Mouse (Mus musculus): ENCODE measurements around the gene Ptpn7.
A peak's percentile ranks its signal among the peaks of the same experiment; 100 is the strongest.

Gene Ptpn7

DNA sequence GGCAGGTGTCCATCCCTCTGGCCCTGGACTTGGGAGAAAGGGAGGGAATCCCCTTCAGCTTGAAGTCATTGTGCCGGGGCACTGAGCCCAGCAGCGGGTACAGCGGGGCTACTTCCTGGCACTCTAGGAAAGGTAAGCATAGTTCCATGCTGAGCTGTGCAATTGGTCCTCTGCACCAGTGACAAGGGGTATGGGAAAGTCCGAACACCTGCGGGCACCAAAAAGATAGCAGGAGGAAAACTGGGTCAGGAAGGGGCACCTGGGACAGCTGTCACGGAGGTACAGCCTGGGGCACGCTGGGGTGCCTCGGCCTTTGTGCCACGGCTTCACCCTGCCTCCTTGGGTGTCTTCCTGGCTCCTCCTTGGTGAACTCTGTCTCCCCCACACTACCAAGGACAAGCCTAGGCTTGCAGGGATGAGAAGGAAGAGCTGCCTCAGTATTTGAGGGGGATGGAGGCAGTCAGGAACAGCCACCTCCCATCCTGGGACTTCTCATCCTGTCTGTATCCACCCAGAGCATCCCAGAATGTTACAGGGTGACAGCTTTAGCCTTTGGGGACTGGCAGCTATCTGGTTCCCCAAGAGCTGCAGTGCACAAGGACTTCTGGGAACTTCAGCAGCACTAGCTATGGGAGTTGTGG, 2.8 kb upstream of the Ptpn7 start:
- no peak for DNase-seq

DNA sequence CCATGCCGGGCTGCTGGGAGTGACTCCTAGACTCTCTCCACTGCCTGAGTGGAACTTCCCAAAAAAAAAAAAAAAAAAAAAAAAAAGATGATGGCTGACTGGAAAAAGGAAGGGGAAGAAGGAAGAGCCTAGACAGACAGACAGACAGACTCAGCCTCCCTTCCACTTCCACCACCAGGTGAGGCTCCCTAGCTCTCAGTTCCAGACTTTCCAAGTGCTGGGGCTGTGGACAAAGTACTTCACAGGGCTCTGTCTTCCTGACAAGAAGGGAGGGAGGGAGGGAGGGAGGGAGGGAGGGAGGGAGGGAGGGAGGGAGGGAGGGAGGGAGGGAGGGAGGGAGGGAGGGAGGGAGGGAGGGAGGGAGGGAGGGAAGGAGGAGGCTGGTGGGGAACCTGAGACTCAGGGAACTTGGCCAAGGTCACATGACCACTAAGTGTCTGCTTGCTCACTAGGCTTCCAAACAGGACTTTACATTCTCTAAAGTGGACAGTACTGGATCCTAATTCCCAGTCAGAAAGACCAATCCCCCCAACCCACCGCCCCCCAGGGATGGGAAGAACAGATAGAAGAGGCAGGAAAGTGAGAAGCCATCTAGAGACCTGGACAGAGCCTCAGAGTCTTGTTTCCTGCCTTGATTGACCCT, 2.0 kb upstream of the Ptpn7 start:
- no peak for DNase-seq

DNA sequence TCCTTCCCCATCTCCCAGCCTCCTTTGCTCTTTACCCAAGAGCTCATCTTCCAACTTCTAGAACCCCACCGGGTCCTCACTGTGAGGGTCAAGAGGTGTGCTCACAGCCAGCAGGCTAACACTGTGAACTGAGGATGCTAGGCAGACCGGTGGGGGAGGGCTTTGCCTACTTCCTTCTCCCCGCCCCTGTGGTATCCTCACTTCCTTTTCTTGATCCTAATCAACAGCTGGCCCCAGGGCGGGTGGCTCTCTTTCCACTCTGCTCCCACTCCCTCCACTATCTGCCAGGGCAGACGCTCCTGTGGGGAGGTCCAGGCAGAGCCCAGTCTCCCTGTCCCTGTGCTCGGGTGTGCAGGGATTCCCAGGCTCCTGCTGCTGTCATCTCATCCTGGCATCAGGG, 1.5 kb upstream of the Ptpn7 start:
- DNase-seq = no peak

DNA sequence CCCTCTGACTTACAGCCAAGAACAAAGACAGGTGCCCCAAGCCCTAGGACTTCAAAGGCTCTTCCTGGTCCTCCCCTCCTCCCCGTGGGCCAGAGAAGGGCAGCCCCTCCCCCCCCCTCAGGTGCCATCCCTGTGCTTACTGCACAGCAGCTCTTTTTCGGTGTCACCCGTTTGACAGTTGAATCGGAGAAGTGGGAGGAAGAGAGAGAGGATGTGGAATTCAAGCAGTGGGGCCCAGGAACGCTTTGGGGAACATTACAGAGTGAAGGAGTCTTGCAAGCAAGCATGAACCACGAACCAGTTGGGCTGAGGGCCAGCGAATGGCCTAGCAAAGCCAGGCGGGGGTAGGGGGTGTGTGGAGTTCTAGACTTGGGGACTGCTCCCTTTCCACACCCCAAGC, 940 bp upstream of the Ptpn7 start:
- no peak for DNase-seq

DNA sequence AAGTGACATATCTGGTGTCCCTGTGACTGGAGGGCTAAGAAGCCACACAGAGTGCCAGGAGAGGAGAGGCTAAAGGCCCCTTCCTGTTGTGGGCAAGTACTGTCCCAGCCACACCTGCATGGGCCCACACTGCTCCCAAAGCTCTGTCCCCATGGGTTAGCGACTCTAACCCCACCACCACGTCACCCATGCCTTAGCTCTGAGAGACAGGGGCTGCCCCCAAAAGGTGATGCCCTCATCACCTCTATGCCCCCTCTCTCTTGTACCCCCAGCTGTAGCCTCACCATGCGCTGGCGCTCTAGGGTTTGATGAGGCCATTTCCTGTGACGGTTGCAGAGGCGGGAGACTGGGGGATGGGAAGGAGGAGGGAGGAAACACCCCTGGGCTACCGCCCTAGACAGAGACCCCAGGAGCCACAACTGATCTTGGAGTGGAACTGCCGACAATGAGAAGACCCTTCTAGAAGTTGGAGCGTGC, 431 bp downstream of the Ptpn7 start:
- DNase-seq = no peak

DNA sequence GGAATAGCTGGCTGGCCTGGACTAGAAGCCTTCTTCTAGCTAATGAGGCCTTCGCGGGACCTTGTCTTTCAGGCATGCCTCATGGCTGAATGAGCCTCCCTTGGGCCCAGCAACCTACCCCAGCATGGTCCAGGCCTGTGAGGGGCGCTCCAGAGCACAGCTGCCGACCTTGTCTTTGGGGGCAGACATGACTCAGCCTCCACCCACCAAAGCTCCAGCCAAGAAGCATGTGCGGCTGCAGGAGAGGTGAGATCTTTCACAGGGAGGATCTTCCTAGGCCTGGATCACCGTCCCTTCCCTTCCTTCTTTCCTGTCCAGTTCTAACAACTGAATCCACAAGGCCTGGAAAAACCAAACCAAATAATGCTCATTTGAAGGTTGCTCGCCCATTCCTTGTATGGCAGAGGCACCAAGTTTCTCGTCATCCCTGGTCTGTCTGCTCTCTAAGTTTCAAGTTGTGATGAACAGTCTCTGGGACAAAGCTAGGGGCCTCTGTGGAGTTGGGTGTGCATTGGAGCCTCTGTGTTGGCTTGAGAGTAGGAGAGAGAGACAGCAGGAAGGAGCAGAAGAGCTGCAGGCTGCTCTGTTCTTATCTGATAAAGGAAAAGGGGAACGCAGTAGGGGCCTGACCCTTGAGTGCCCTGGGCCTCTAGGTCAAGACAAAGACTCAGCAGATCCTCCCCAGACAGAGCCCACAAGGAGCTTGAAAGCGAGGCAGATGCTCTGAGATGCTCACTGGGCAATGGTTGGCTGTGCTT, 1.4 kb downstream of the Ptpn7 start:
- no peak for DNase-seq

DNA sequence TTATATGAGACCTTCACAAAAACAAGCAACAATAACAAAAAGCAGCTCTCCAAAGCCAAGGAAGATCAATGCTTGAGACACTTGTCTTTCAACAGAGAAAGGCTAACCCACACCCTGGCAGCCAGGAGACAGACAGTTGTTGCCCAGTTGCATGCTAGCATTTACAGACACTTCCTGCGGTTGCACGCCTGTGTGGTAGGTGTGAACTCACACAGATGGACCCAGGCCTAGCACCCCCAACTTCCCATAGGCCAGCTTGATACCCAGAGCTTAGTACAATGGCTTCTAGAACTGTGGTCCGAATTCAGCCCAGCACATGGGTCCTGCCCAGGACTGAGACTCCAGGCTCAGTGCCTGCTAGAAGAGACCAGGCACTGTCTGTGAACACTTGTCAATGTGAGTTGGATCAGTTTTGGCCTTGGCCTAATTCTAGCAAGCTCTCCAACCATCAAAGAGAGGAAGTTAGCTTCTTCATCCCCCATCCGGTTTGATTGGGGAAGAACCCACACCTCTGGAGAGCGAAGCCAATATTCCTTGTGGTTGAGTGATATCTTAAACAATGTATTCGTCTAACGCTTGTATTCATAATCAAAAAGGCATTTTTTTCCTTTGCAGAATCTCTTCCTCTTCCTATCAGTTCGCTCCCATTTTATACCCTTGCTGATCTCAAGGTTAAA, 2.7 kb downstream of the Ptpn7 start:
- no peak for DNase-seq

DNA sequence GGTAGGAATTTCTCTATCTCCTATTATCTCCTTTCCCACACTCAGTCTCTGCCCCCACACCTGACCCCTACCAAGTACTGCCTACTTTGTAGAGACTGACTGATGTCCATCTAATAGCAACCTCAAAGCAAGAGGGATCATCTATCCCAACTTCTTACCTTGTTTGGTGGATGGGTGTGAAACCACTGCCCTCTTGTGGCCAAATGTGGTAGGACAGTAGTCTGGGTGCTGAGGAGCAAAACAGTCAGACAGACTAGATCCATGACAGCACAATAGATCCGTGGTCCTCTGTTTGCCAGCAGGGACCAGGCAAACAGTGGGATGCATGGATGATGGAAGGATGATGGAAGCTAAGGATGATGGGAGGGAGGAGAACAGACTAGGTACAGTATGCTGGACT, 4.0 kb downstream of the Ptpn7 start:
- DNase-seq = peak; percentile 47

DNA sequence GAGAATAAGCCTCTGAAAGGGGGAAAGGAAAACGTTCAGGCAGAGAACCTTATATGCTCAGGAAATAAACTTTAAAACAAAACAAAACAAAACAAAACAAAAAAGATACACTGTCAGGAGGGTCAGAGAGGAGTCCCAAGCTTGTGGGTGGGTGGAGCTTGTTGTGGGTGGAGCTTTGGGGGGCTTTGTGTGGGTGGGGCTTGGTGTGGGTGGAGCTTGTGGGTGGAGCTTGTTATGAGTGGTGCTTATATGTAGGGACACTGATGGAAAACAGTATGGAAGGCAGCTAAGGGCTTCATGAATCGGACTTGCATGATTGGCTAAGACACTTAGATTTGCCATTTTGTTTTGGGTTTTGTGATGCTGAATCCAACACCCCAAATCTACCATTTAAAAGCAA, 7.4 kb downstream of the Ptpn7 start:
- DNase-seq = no peak

DNA sequence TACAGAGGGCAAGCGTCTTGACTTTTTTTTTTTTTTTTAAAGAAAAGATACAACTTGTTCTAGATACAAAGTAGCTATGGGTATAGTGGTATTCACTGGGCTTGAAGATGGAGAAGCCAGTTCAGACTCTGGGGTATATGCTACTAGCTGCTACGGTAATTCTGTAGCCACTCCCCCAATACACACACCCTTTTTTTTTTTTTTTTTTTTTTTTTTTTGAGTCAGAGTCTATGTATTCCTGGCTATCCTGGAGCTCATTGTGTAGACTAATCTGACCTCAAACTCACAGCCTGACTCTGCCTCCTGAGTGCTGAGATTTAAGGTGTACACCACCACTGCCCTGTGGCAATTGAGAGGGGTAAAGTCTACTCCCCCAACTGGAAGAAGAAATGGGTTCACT, 10.0 kb downstream of the Ptpn7 start:
- no peak for DNase-seq

DNA sequence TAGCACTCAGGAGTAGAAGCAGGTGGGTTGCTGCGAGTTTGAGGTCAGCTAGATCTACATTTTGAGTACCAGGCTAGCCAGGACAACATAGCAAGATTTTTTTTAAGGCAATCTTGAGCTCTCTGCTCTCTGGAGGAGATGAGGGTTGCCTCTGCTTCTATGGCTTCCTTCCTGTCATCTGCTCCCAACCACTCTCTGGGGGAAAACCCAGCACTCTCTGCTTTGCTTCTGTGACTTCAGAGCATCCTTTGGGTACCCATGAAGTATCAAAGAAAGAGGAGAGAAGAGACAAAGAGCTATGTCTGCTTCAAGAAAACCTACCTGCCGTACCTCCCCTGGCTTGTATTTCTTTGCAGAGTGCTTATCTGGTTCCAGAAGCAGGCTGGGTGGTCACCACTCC, 11.4 kb downstream of the Ptpn7 start:
- DNase-seq = no peak

DNA sequence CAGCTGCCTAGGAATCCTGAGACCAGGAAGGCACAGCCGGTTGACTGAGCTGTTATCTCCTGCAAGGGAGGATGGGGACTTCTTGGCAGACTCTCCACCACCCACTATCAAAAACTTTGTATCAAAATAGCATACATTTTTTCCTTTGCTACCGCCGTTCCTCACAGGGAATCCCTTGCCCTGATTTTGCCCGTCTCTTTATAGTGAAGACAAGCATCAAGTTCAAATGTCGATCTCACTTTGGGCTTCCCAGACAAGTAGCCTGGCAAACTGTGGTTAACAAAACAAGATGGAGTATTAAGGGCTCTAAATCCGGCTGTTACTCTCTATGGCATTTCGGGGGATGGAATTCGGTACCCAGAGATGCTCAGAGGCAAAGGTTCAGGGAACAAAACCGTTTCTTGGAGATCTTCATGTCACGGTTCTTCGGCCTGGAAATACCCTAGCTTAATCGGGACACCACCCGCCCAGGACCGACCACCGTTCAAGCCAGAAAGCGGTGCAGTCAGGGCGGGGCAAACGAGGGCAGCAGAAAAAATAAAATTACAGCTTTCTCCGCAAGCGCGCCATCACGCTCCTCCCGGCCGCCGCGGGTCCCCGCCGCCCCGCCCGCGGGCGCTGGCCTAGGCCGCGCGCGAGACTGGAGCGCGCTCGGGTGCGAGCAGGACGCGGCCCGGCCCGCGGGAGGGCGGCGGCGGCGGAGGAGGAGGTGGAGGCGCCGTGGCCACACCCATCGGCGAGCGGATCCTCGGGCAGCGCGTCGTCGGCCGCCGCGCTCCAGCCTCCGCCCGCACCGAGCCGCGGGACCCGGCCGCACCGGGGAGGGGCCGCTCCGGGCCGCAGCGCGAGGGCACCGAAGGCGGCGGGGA, 13.8 kb downstream of the Ptpn7 start, which contains the start of gene Arl8a:
Gene Arl8a, plus strand, starts transcription at position 748 of the 869 bp plus-strand sequence.
- peak; percentile 88 for DNase-seq

DNA sequence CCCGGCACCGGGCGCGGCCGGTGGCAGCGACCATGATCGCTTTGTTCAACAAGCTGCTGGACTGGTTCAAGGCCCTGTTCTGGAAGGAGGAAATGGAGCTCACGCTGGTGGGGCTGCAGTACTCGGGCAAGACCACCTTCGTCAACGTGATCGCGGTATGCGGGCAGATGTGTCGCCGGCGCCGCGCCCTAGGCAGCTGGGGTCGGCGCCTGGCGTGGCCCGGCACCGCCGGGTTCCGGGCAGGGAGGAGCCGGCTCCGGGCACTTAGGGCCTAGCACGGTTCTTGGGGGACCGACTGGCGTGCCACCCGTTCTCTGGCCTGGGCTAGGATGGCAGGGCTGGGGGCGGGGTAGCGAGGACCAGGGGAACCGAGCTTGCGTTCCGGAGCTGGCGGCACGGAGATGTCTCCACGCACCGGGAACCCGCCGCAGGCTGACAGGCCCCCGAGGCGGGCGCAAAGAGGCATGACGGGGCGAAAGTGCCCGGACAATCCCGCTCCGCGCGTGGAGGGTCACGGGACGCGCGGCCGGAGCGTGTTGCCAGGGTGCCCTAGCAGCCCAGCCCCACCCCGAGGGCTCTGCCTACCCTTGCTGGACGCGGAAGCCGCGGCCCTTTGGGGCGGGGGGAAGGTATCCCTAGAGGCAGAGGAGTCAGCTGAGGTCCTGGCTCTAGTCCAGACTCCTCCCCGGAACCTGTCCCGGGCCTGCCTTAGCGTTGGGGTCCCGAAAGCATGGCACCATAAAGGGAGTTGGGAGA, 14.6 kb downstream of the Ptpn7 start:
- DNase-seq = peak; percentile 75

DNA sequence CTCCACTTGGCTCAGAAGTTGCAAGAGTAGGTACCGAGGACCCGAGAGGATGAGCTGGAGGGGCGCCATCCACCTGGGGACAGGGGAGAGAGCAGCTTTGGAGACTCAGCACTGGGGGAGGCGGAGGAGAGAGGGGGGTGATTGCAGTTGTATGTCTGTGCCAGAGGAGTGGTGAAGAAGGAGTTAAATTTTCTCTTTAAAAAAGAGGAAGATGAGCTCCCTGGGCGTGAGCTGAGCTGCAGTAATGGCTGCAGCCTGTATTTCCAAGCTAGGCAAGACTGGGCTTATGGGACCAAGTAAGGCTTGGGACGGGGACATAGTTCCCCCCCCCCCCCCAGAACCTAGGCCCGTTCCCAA, 15.2 kb downstream of the Ptpn7 start:
- DNase-seq = no peak

DNA sequence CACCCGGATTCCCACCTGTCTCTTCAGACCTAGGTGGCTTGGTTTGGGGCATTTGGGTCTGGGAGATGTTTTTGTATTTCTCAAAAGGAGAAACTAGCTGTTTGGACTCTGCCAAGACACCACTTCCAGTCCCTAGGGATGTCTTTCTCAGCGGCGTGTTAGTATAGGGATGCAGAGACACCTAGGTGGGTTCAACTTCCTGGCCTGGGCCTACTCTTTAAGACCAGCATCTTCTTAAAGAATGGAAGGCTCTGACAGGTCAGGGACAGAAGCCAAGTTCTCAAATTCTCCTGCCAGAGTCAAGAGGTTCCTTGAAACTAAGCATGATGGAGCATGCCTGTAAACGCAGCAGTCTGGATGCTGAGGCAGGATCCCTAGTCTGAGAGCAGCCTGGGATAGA, 16.0 kb downstream of the Ptpn7 start:
- DNase-seq = no peak

DNA sequence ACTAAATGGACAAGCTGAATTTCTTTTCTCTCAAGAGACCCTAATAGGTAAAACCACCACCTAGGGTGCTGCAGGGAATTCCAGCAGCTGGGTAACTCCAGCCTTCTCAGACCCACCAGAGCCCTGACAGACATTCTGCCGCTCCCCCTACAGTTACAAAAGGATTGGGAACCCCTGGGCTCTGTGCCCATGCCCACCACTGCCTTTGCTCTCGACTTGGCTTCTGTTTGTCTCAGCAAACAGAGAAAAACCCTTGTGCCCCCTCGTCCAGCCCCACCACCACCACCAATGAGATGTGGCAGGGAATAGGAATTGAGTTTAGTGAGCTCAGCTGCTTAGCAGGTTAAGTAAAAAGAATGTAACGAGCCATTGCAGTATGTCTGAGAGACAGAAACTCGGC, 16.5 kb downstream of the Ptpn7 start:
- no peak for DNase-seq

DNA sequence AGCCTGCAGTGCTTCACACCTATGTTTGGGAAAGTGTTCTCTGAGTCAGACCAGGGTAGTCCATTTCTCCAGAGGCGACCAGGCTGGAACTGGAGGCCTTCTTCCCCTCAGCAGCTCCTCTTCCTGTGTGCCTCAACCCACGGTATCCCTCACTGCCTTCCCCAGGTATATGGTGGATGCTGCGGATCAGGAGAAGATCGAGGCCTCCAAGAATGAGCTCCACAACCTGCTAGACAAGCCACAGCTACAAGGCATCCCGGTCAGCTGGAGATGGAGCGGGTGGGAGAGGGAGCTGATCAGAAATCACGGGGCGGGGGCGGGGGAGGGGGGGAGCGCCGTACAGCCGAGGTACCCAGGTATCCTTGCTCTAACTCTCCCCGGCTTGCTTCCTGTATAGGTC, 21.5 kb downstream of the Ptpn7 start:
- no peak for DNase-seq

DNA sequence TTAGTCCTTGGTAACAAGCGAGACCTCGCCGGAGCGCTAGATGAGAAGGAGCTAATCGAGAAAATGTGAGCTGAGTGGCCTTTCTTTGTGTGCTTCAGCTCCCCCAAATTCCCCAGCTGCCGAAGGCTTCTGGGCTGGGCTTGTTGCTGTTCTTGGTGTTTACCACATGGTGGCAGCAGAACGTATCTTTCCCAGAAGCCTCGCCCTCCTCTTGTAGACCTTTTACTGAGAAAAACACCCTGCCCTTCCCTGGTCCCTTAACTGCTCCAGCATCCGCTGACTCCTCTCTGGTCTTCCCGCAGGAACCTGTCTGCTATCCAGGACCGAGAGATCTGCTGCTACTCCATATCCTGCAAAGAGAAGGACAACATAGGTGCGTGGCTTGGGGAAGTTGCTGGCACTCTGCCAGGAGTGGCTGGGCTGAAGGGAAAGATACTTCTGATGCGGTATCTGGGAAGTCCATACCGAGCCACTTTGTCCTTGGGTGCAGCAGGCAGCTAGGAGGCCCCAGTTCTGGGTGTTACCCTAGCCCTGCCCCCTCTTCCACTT, 22.0 kb downstream of the Ptpn7 start:
- peak; percentile 77 for DNase-seq

DNA sequence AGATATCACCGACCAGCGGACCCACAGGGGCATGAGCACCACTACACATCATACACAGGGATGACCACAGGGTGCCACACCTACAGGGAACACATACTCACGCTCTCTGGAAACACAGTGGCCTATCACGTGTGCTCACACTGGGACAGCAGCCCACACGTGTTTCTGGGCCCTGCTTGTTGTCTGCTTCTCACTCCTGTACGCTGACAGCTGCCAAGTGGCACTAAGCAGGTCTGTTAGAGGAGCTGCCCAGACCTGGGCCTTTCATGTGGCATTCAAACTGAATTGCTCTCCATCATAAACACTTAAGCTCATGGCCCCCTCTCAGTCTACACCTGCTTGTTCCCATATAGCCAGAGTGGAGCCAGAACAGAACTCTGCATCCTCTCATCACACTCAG, 23.8 kb downstream of the Ptpn7 start:
- DNase-seq = no peak

DNA sequence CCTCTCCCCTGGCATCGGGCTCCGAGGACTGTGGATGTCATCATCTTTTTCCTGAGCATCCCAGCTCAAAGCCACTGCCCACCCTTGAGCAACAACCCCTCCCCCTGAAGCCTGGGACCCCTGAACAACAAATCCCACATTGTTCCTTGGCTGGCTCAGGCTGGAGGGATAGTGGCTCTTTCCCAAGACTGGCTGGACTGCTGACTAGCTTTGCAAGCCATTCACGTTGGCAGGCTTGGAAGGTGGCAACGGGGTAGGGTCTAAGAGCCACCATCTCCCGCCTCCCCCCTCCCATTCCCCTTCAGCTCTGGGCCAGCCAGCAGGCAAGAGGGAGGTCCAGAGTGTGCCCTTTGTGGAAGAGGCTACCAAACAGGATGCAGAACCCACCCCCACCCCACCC, 26.1 kb downstream of the Ptpn7 start:
- no peak for DNase-seq

DNA sequence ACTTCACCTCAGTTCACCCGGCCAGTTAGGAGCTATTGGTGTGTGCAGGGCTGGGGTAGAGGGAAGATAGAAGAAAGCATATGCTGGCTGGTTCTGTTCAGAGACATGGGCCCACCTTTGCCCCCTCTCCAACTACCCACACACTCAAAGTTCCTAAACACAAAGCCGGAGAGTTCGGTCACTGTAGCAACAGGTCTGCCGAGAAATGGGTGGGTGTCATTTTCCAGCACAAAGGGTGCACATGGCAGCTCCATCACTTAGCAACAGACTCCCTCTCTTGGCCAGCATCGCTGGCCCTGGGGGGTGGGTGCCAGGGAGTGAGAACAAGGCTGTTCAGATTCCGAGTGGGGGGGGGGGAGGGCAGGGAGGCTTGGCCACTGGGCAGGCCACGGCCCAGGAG, 26.6 kb downstream of the Ptpn7 start:
- no peak for DNase-seq

Data from cerebellum, adult 11 months (tissue).